Mouse (Mus musculus): ENCODE results near the gene Dock4.

Dock4 gene

GRCm38 (mm10) chr12:40462693-40463235, 17.0 kb downstream of the Dock4 start:
- DNase-seq (ENCODE audit: low spot score in 2 of 2): no peak

GRCm38 (mm10) chr12:40463828-40464227, 18.1 kb downstream of the Dock4 start:
- no peak for DNase-seq (ENCODE audit: low spot score in 2 of 2)

GRCm38 (mm10) chr12:40464282-40464681, 18.5 kb downstream of the Dock4 start:
- no peak for DNase-seq (ENCODE audit: low spot score in 2 of 2)

- no peak for DNase-seq (ENCODE audit: low spot score in 2 of 2)
Observed at GRCm38 (mm10) chr12:40468235-40468634, 22.5 kb downstream of the Dock4 start.

GRCm38 (mm10) chr12:40469009-40469408, 23.3 kb downstream of the Dock4 start:
- DNase-seq (ENCODE audit: low spot score in 2 of 2): no peak

- no peak for DNase-seq (ENCODE audit: low spot score in 2 of 2)
Observed at GRCm38 (mm10) chr12:40471649-40472399, 26.1 kb downstream of the Dock4 start.

GRCm38 (mm10) chr12:40473709-40474108, 28.0 kb downstream of the Dock4 start:
- no peak for DNase-seq (ENCODE audit: low spot score in 2 of 2)

GRCm38 (mm10) chr12:40477621-40478452, 32.1 kb downstream of the Dock4 start:
- no peak for DNase-seq (ENCODE audit: low spot score in 2 of 2)

- DNase-seq (ENCODE audit: low spot score in 2 of 2): no peak
Observed at GRCm38 (mm10) chr12:40484224-40484623, 38.5 kb downstream of the Dock4 start.

GRCm38 (mm10) chr12:40485210-40485609, 39.5 kb downstream of the Dock4 start:
- DNase-seq (ENCODE audit: low spot score in 2 of 2): no peak

GRCm38 (mm10) chr12:40486047-40486837, 40.5 kb downstream of the Dock4 start:
- no peak for DNase-seq (ENCODE audit: low spot score in 2 of 2)

- DNase-seq (ENCODE audit: low spot score in 2 of 2): no peak
Observed at GRCm38 (mm10) chr12:40496387-40496786, 50.6 kb downstream of the Dock4 start.

GRCm38 (mm10) chr12:40497806-40498205, 52.1 kb downstream of the Dock4 start:
- DNase-seq (ENCODE audit: low spot score in 2 of 2): no peak

- DNase-seq (ENCODE audit: low spot score in 2 of 2): no peak
Observed at GRCm38 (mm10) chr12:40498250-40498671, 52.5 kb downstream of the Dock4 start.

GRCm38 (mm10) chr12:40498928-40499626, 53.3 kb downstream of the Dock4 start:
- DNase-seq (ENCODE audit: low spot score in 2 of 2): no peak

- no peak for DNase-seq (ENCODE audit: low spot score in 2 of 2)
Observed at GRCm38 (mm10) chr12:40499627-40500329, 54.0 kb downstream of the Dock4 start.

- DNase-seq (ENCODE audit: low spot score in 2 of 2): no peak
Observed at GRCm38 (mm10) chr12:40501141-40501540, 55.4 kb downstream of the Dock4 start.

GRCm38 (mm10) chr12:40503520-40503919, 57.8 kb downstream of the Dock4 start:
- DNase-seq (ENCODE audit: low spot score in 2 of 2): no peak

GRCm38 (mm10) chr12:40504687-40505086, 58.9 kb downstream of the Dock4 start:
- no peak for DNase-seq (ENCODE audit: low spot score in 2 of 2)

- no peak for DNase-seq (ENCODE audit: low spot score in 2 of 2)
Observed at GRCm38 (mm10) chr12:40507823-40508390, 62.2 kb downstream of the Dock4 start.
